Mouse (Mus musculus) ovary, postnatal 36 days (tissue): Measurements from ENCODE around the gene Olfr982.
A peak's percentile ranks its signal among the peaks of the same experiment; 100 is the strongest.

Source experiments
- DNase-seq: peaks from one replicate; pipeline ENCODE4 v3.0.0; 2022; ENCODE audit warnings: low spot score, mixed read lengths

The Olfr982 gene

GRCm38 (mm10) chr9:40073529-40073928 lies at the start of gene Olfr982:
Olfr982 (plus strand) TSS chr9:40073829.
- no peak for DNase-seq

- DNase-seq = no peak
Measured at GRCm38 (mm10) chr9:40050138-40050537, 23.5 kb upstream of the Olfr982 start.

- DNase-seq = no peak
Measured at GRCm38 (mm10) chr9:40093495-40093894, 19.9 kb downstream of the Olfr982 start, which contains the start of gene Olfr983. Olfr983 (minus strand) TSS chr9:40093595.

- no peak for DNase-seq
Measured at GRCm38 (mm10) chr9:40094769-40095168, 21.1 kb downstream of the Olfr982 start.

GRCm38 (mm10) chr9:40114106-40114505 lies 40.5 kb downstream of the Olfr982 start, which contains the start of gene Olfr984:
Olfr984 (minus strand) TSS chr9:40114206.
- no peak for DNase-seq

- DNase-seq = peak; percentile 26
Measured at GRCm38 (mm10) chr9:40116645-40117286, 43.1 kb downstream of the Olfr982 start.

GRCm38 (mm10) chr9:40117287-40117659 lies 43.6 kb downstream of the Olfr982 start:
- DNase-seq = no peak
